Mouse (Mus musculus): ENCODE results near the gene Tvp23b. TPM values are rescaled to one million over a fixed set of nuclear protein-coding genes. Genes with fewer than 3 reads are reported as not detected.

The Tvp23b gene
- polyA plus RNA-seq, 1 experiment from 2014 or later, result 62.9 TPM

GRCm38 (mm10) chr11:62851199-62851598 lies 28.1 kb upstream of the Tvp23b start:
- WGBS, result 79% methylated on average over 1 of the region's 1 CpGs
- H3K9me3 ChIP-seq (ENCODE audit: control insufficient read depth, low read length), result no peaks in the 10 kb centered on the region
- no peaks in the 10 kb centered on the region for H3K36me3 ChIP-seq (ENCODE audit: control insufficient read depth, insufficient read depth, low read length)
- no peak overlapping the region for H3K4me3 ChIP-seq (ENCODE audit: low read length)
- no peaks in the 10 kb centered on the region for H3K27me3 ChIP-seq (ENCODE audit: control insufficient read depth, insufficient read depth, low read length)
- no peak overlapping the region for H3K9ac ChIP-seq (ENCODE audit: low read depth, low read length)
- no peak for ATAC-seq (ENCODE audit: low FRiP score, low TSS enrichment)
- peaks cover 9% of the 10 kb centered on the region; the same call in 1 of the 2 replicates for H3K4me1 ChIP-seq (ENCODE audit: control insufficient read depth, insufficient read depth, low read length)
- H3K27ac ChIP-seq (ENCODE audit: low read depth, low read length), result no peak overlapping the region
- no peak overlapping the region for H3K4me2 ChIP-seq (replicated peaks; ENCODE audit: low read depth, low read length)

- Histone ChIP-seq H3K27ac (ENCODE audit: low read depth, low read length) (no peak overlapping the region), H3K27me3 (ENCODE audit: control insufficient read depth, insufficient read depth, low read length) (no peaks in the 10 kb centered on the region), H3K4me1 (ENCODE audit: control insufficient read depth, insufficient read depth, low read length) (no peaks in the 10 kb centered on the region), H3K9me3 (ENCODE audit: control insufficient read depth, low read length) (no peaks in the 10 kb centered on the region), H3K4me3 (ENCODE audit: low read length) (no peak overlapping the region), H3K36me3 (ENCODE audit: control insufficient read depth, insufficient read depth, low read length) (no peaks in the 10 kb centered on the region), H3K9ac (ENCODE audit: low read depth, low read length) (no peak overlapping the region), H3K4me2 (replicated peaks; ENCODE audit: low read depth, low read length) (no peak overlapping the region)
- ATAC-seq (ENCODE audit: low FRiP score, low TSS enrichment), result no peak
- 85% methylated on average over 6 of the region's 6 CpGs for WGBS
Observed at GRCm38 (mm10) chr11:62853334-62853733, 25.9 kb upstream of the Tvp23b start.

GRCm38 (mm10) chr11:62865562-62865961 lies 13.7 kb upstream of the Tvp23b start:
- Histone ChIP-seq H3K9me3 (ENCODE audit: control insufficient read depth, low read length) (no peaks in the 10 kb centered on the region), H3K4me3 (ENCODE audit: low read length) (no peak overlapping the region), H3K36me3 (ENCODE audit: control insufficient read depth, insufficient read depth, low read length) (no peaks in the 10 kb centered on the region), H3K27me3 (ENCODE audit: control insufficient read depth, insufficient read depth, low read length) (no peaks in the 10 kb centered on the region), H3K27ac (ENCODE audit: low read depth, low read length) (no peak overlapping the region), H3K4me2 (replicated peaks; ENCODE audit: low read depth, low read length) (no peak overlapping the region), H3K4me1 (ENCODE audit: control insufficient read depth, insufficient read depth, low read length) (no peaks in the 10 kb centered on the region), H3K9ac (ENCODE audit: low read depth, low read length) (no peak overlapping the region)
- no peak for ATAC-seq (ENCODE audit: low FRiP score, low TSS enrichment)
- 71% methylated on average over 4 of the region's 4 CpGs for WGBS

GRCm38 (mm10) chr11:62866685-62867084 lies 12.6 kb upstream of the Tvp23b start:
- no peaks in the 10 kb centered on the region for H3K27me3 ChIP-seq (ENCODE audit: control insufficient read depth, insufficient read depth, low read length)
- no peaks in the 10 kb centered on the region for H3K36me3 ChIP-seq (ENCODE audit: control insufficient read depth, insufficient read depth, low read length)
- WGBS, result 86% methylated on average over 7 of the region's 7 CpGs
- H3K4me1 ChIP-seq (ENCODE audit: control insufficient read depth, insufficient read depth, low read length), result no peaks in the 10 kb centered on the region
- no peaks in the 10 kb centered on the region for H3K9me3 ChIP-seq (ENCODE audit: control insufficient read depth, low read length)
- H3K4me3 ChIP-seq (ENCODE audit: low read length), result no peak overlapping the region
- H3K27ac ChIP-seq (ENCODE audit: low read depth, low read length), result no peak overlapping the region
- no peak overlapping the region for H3K9ac ChIP-seq (ENCODE audit: low read depth, low read length)
- no peak overlapping the region for H3K4me2 ChIP-seq (replicated peaks; ENCODE audit: low read depth, low read length)
- no peak for ATAC-seq (ENCODE audit: low FRiP score, low TSS enrichment)

GRCm38 (mm10) chr11:62869201-62869600 lies 10.1 kb upstream of the Tvp23b start:
- no peaks in the 10 kb centered on the region for H3K9me3 ChIP-seq (ENCODE audit: control insufficient read depth, low read length)
- no peak for ATAC-seq (ENCODE audit: low FRiP score, low TSS enrichment)
- 78% methylated on average over 5 of the region's 5 CpGs for WGBS

GRCm38 (mm10) chr11:62869715-62870371 lies 9.4 kb upstream of the Tvp23b start:
- H3K9ac ChIP-seq (ENCODE audit: low read depth, low read length), result no peak overlapping the region
- H3K27me3 ChIP-seq (ENCODE audit: control insufficient read depth, insufficient read depth, low read length), result no peaks in the 10 kb centered on the region
- no peak overlapping the region for H3K4me3 ChIP-seq (ENCODE audit: low read length)
- no peak overlapping the region for H3K27ac ChIP-seq (ENCODE audit: low read depth, low read length)
- no peaks in the 10 kb centered on the region for H3K9me3 ChIP-seq (ENCODE audit: control insufficient read depth, low read length)
- ATAC-seq (ENCODE audit: low FRiP score, low TSS enrichment), result no peak
- WGBS, result 86% methylated on average over 8 of the region's 8 CpGs
- H3K4me1 ChIP-seq (ENCODE audit: control insufficient read depth, insufficient read depth, low read length), result no peaks in the 10 kb centered on the region
- H3K36me3 ChIP-seq (ENCODE audit: control insufficient read depth, insufficient read depth, low read length), result no peaks in the 10 kb centered on the region
- H3K4me2 ChIP-seq (replicated peaks; ENCODE audit: low read depth, low read length), result no peak overlapping the region

More at GRCm38 (mm10) chr11:62869201-62869600, 10.1 kb upstream of the Tvp23b start:
- Histone ChIP-seq H3K27ac (ENCODE audit: low read depth, low read length) (no peak overlapping the region), H3K4me2 (replicated peaks; ENCODE audit: low read depth, low read length) (no peak overlapping the region), H3K9ac (ENCODE audit: low read depth, low read length) (no peak overlapping the region), H3K36me3 (ENCODE audit: control insufficient read depth, insufficient read depth, low read length) (no peaks in the 10 kb centered on the region), H3K27me3 (ENCODE audit: control insufficient read depth, insufficient read depth, low read length) (no peaks in the 10 kb centered on the region), H3K4me3 (ENCODE audit: low read length) (no peak overlapping the region), H3K4me1 (ENCODE audit: control insufficient read depth, insufficient read depth, low read length) (no peaks in the 10 kb centered on the region)

GRCm38 (mm10) chr11:62873479-62873878 lies 5.8 kb upstream of the Tvp23b start:
- Histone ChIP-seq H3K4me2 (replicated peaks; ENCODE audit: low read depth, low read length) (no peak overlapping the region), H3K36me3 (ENCODE audit: control insufficient read depth, insufficient read depth, low read length) (no peaks in the 10 kb centered on the region), H3K4me3 (ENCODE audit: low read length) (no peak overlapping the region), H3K27ac (ENCODE audit: low read depth, low read length) (no peak overlapping the region), H3K9ac (ENCODE audit: low read depth, low read length) (no peak overlapping the region), H3K9me3 (ENCODE audit: control insufficient read depth, low read length) (no peaks in the 10 kb centered on the region), H3K4me1 (ENCODE audit: control insufficient read depth, insufficient read depth, low read length) (0 out of 2 replicates have a peak, but pooled peaks cover 3% of the 10 kb centered on the region), H3K27me3 (ENCODE audit: control insufficient read depth, insufficient read depth, low read length) (no peaks in the 10 kb centered on the region)
- no peak for ATAC-seq (ENCODE audit: low FRiP score, low TSS enrichment)
- WGBS, result 76% methylated on average over 9 of the region's 9 CpGs

GRCm38 (mm10) chr11:62875696-62876095 lies 3.6 kb upstream of the Tvp23b start:
- Histone ChIP-seq H3K36me3 (ENCODE audit: control insufficient read depth, insufficient read depth, low read length) (no peaks in the 10 kb centered on the region), H3K4me2 (replicated peaks; ENCODE audit: low read depth, low read length) (no peak overlapping the region), H3K27me3 (ENCODE audit: control insufficient read depth, insufficient read depth, low read length) (no peaks in the 10 kb centered on the region), H3K9me3 (ENCODE audit: control insufficient read depth, low read length) (no peaks in the 10 kb centered on the region), H3K9ac (ENCODE audit: low read depth, low read length) (no peak overlapping the region), H3K4me3 (ENCODE audit: low read length) (no peak overlapping the region), H3K4me1 (ENCODE audit: control insufficient read depth, insufficient read depth, low read length) (0 out of 2 replicates have a peak, but pooled peaks cover 3% of the 10 kb centered on the region), H3K27ac (ENCODE audit: low read depth, low read length) (no peak overlapping the region)
- 84% methylated on average over 1 of the region's 1 CpGs for WGBS
- ATAC-seq (ENCODE audit: low FRiP score, low TSS enrichment), result no peak

GRCm38 (mm10) chr11:62876445-62876844 lies 2.8 kb upstream of the Tvp23b start:
- Histone ChIP-seq H3K27ac (ENCODE audit: low read depth, low read length) (no peak overlapping the region), H3K27me3 (ENCODE audit: control insufficient read depth, insufficient read depth, low read length) (no peaks in the 10 kb centered on the region), H3K36me3 (ENCODE audit: control insufficient read depth, insufficient read depth, low read length) (no peaks in the 10 kb centered on the region), H3K9me3 (ENCODE audit: control insufficient read depth, low read length) (no peaks in the 10 kb centered on the region), H3K4me2 (replicated peaks; ENCODE audit: low read depth, low read length) (no peak overlapping the region), H3K4me3 (ENCODE audit: low read length) (no peak overlapping the region), H3K4me1 (ENCODE audit: control insufficient read depth, insufficient read depth, low read length) (0 out of 2 replicates have a peak, but pooled peaks cover 3% of the 10 kb centered on the region), H3K9ac (ENCODE audit: low read depth, low read length) (no peak overlapping the region)
- no peak for ATAC-seq (ENCODE audit: low FRiP score, low TSS enrichment)
- WGBS, result 83% methylated on average over 4 of the region's 4 CpGs
